ENCODE assay signal across 22 mouse cellular contexts in the genomic region with DNA sequence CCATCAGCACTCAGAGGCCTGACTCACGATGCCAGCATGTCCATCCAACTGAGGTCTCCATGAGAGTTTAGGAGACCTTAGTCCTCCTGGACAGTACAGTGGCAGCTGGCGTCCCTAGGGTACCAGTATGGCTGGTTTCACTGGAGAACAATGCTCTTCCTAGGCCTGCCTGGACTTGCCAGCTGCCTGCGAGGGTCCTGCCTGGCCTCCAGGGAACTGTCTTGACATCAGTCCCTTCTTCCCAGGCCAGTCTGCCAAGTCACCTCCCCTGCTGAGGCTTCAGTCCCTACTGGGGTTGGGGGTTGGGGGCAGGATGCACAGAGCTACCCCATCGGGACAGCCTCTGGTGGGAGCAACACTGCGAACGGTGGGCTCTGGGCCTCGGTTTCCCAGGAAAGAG. TPM values are rescaled to one million over a fixed set of nuclear protein-coding genes. Genes with fewer than 3 reads are reported as not detected.
DNase-seq lines count a peak whose midpoint lies in the region; ATAC-seq and TF ChIP-seq lines count a peak whose summit lies in the region.
"Had no signal": no experiment of that assay in that cellular context is flagged by ENCODE, and none has a peak within 500 bp of the region (broad histone marks: within the 10 kb centered on the region; RNA-seq: fewer than 3 reads in every experiment).

No protein-coding gene starts in this region.

- no peak overlapping the region for H3K4me3 ChIP-seq in hindbrain, embryonic 13.5 days
- H3K4me3 ChIP-seq in hindbrain, postnatal 0 days (ENCODE audit: low read length): no peak overlapping the region
- H3K4me3 ChIP-seq in midbrain, embryonic 10.5 days: no peak overlapping the region
- H3K4me3 ChIP-seq in midbrain, embryonic 13.5 days (replicated peaks): no peak overlapping the region
- H3K4me3 ChIP-seq: embryonic facial prominence, embryonic 15.5 days; erythroblast, embryonic 14.5 days; gastrocnemius, adult 2 months; heart, embryonic 13.5 days had no signal

- no peak overlapping the region; the same call in 1 of the 2 replicates for H3K27ac ChIP-seq in hindbrain, embryonic 13.5 days
- H3K27ac ChIP-seq in hindbrain, postnatal 0 days: no peak overlapping the region
- H3K27ac ChIP-seq in midbrain, embryonic 10.5 days (replicated peaks): peak overlapping the region; percentile 58
- no peak overlapping the region for H3K27ac ChIP-seq in midbrain, embryonic 13.5 days
- H3K27ac ChIP-seq: embryonic facial prominence, embryonic 15.5 days; gastrocnemius, adult 2 months; heart, embryonic 13.5 days; hindbrain, embryonic 14.5 days had no signal

- H3K27me3 ChIP-seq in hindbrain, embryonic 13.5 days: no peaks in the 10 kb centered on the region
- no peaks in the 10 kb centered on the region for H3K27me3 ChIP-seq in hindbrain, postnatal 0 days (ENCODE audit: insufficient read depth, low read length)
- H3K27me3 ChIP-seq in midbrain, embryonic 10.5 days (ENCODE audit: low read depth, poor library complexity, severe bottlenecking): peaks cover 9% of the 10 kb centered on the region; the same call in 1 of the 2 replicates
- H3K27me3 ChIP-seq in midbrain, embryonic 13.5 days: no peaks in the 10 kb centered on the region
- H3K27me3 ChIP-seq: embryonic facial prominence, embryonic 15.5 days; heart, embryonic 13.5 days had no signal

- no peaks in the 10 kb centered on the region for H3K9me3 ChIP-seq in hindbrain, embryonic 13.5 days
- H3K9me3 ChIP-seq in hindbrain, postnatal 0 days (ENCODE audit: low read length): no peaks in the 10 kb centered on the region
- no peaks in the 10 kb centered on the region for H3K9me3 ChIP-seq in midbrain, embryonic 10.5 days (replicated peaks)
- no peaks in the 10 kb centered on the region; the same call in 1 of the 2 replicates for H3K9me3 ChIP-seq in midbrain, embryonic 13.5 days
- H3K9me3 ChIP-seq: embryonic facial prominence, embryonic 15.5 days; heart, embryonic 13.5 days had no signal

- H3K4me2 ChIP-seq in hindbrain, embryonic 13.5 days: no peak overlapping the region
- no peak overlapping the region for H3K4me2 ChIP-seq in hindbrain, postnatal 0 days (ENCODE audit: low read depth, low read length)
- H3K4me2 ChIP-seq in midbrain, embryonic 13.5 days (replicated peaks): no peak overlapping the region
- H3K4me2 ChIP-seq: embryonic facial prominence, embryonic 15.5 days; heart, embryonic 13.5 days; hindbrain, embryonic 14.5 days had no signal

- peak; percentile 91 for DNase-seq in heart, adult 11 months
- DNase-seq in heart, postnatal 4 days: no peak
- DNase-seq in hindbrain, postnatal 0 days (ENCODE audit: low spot score): no peak
- DNase-seq in midbrain, embryonic 10.5 days (ENCODE audit: low spot score): no peak
- DNase-seq in spleen, adult 18-20 months: no peak
- DNase-seq: adrenal gland, adult 2 months; adrenal gland, postnatal 25 days; cerebellum, adult 18-20 months; cerebellum, adult 9-11 months; cerebellum, postnatal 36 days; gastrocnemius, adult 2 months; gastrocnemius, postnatal 25 days; heart, postnatal 36 days had no signal

- peak overlapping the region; percentile 40; the same call in 1 of the 2 replicates for H3K9ac ChIP-seq in hindbrain, embryonic 13.5 days
- H3K9ac ChIP-seq in hindbrain, postnatal 0 days (replicated peaks; ENCODE audit: low read length): no peak overlapping the region
- H3K9ac ChIP-seq in midbrain, embryonic 13.5 days (replicated peaks): no peak overlapping the region
- H3K9ac ChIP-seq: embryonic facial prominence, embryonic 15.5 days; heart, embryonic 13.5 days; hindbrain, embryonic 14.5 days had no signal

- 77% methylated on average over 7 of the region's 7 CpGs for WGBS in hindbrain, embryonic 13.5 days
- 71% methylated on average over 7 of the region's 7 CpGs for WGBS in hindbrain, postnatal 0 days
- WGBS in midbrain, embryonic 10.5 days: 91% methylated on average over 7 of the region's 7 CpGs
- 80% methylated on average over 7 of the region's 7 CpGs for WGBS in midbrain, embryonic 13.5 days

- no peak for TF ChIP-seq CTCF in hindbrain, postnatal 0 days (IDR thresholded peaks at IDR 0.05; ENCODE audit: low read depth)

- ATAC-seq in hindbrain, embryonic 13.5 days (ENCODE audit: low FRiP score): no peak
- no peak for ATAC-seq in hindbrain, postnatal 0 days
- no peak for ATAC-seq in midbrain, embryonic 13.5 days
- ATAC-seq: inflammation-experienced regulatory T-cells, adult 6 months; intestine, postnatal 0 days had no signal

- no peaks in the 10 kb centered on the region for H3K36me3 ChIP-seq in hindbrain, embryonic 13.5 days
- no peaks in the 10 kb centered on the region for H3K36me3 ChIP-seq in hindbrain, postnatal 0 days (ENCODE audit: insufficient read depth, low read length)
- H3K36me3 ChIP-seq in midbrain, embryonic 10.5 days: no peaks in the 10 kb centered on the region
- H3K36me3 ChIP-seq in midbrain, embryonic 13.5 days: no peaks in the 10 kb centered on the region
- H3K36me3 ChIP-seq: embryonic facial prominence, embryonic 15.5 days; heart, embryonic 13.5 days had no signal

- H3K4me1 ChIP-seq in hindbrain, embryonic 13.5 days (replicated peaks): peaks cover 40% of the 10 kb centered on the region
- H3K4me1 ChIP-seq in hindbrain, postnatal 0 days (ENCODE audit: insufficient read depth, low read length): peaks cover 14% of the 10 kb centered on the region
- peaks cover 61% of the 10 kb centered on the region for H3K4me1 ChIP-seq in midbrain, embryonic 10.5 days
- peaks cover 40% of the 10 kb centered on the region for H3K4me1 ChIP-seq in midbrain, embryonic 13.5 days (replicated peaks)

RNA-seq across cellular contexts. Expression of a gene that starts 11.4 kb away (rescaled TPM):
- 1 to 10 TPM; 2.6 to 4.0 TPM for total RNA-seq in heart, postnatal 4 days (2021)
- 1.7 and 2.4 TPM in 2 replicates for polyA plus RNA-seq in hindbrain, embryonic 13.5 days (2015; fragmentation: Nextera tagmentation; extraction: Ambion mirVana)
- total RNA-seq in hindbrain, postnatal 0 days (2014; rRNA removed): 0.75 and 2.4 TPM in 2 replicates
- 1.8 and 2.6 TPM in 2 replicates for polyA plus RNA-seq in hindbrain, postnatal 0 days (2015; fragmentation: Nextera tagmentation; extraction: Ambion mirVana)
- polyA plus RNA-seq in midbrain, embryonic 10.5 days (2016; fragmentation: Nextera tagmentation; extraction: Ambion mirVana): 3.5 and 4.0 TPM in 2 replicates
- polyA plus RNA-seq in midbrain, embryonic 13.5 days (2015; fragmentation: Nextera tagmentation; extraction: Ambion mirVana): 1.1 and 1.3 TPM in 2 replicates
- total RNA-seq: granulocyte monocyte progenitor cell, adult 5-6 weeks had no signal
- polyA plus RNA-seq: erythroblast, embryonic 14.5 days had no signal

RNA-seq across cellular contexts. Expression of a gene that starts 15.6 kb away (rescaled TPM):
- total RNA-seq in heart, postnatal 4 days (2021): 10 to 100 TPM; 51.7 to 54.5 TPM
- 108 and 115 TPM in 2 replicates for polyA plus RNA-seq in hindbrain, embryonic 13.5 days (2015; fragmentation: Nextera tagmentation; extraction: Ambion mirVana)
- total RNA-seq in hindbrain, postnatal 0 days (2014; rRNA removed): 79.5 and 96.3 TPM in 2 replicates
- polyA plus RNA-seq in hindbrain, postnatal 0 days (2015; fragmentation: Nextera tagmentation; extraction: Ambion mirVana): 95.9 and 99.6 TPM in 2 replicates
- 126 and 127 TPM in 2 replicates for polyA plus RNA-seq in midbrain, embryonic 10.5 days (2016; fragmentation: Nextera tagmentation; extraction: Ambion mirVana)
- polyA plus RNA-seq in midbrain, embryonic 13.5 days (2015; fragmentation: Nextera tagmentation; extraction: Ambion mirVana): 121 and 123 TPM in 2 replicates

RNA-seq across cellular contexts. Expression of a gene that starts 38.1 kb away (rescaled TPM):
- 10 to 100 TPM; 11.7 to 13.2 TPM for total RNA-seq in heart, postnatal 4 days (2021)
- 38.3 and 41.0 TPM in 2 replicates for polyA plus RNA-seq in hindbrain, embryonic 13.5 days (2015; fragmentation: Nextera tagmentation; extraction: Ambion mirVana)
- 49.1 and 53.5 TPM in 2 replicates for total RNA-seq in hindbrain, postnatal 0 days (2014; rRNA removed)
- 36.6 and 37.4 TPM in 2 replicates for polyA plus RNA-seq in hindbrain, postnatal 0 days (2015; fragmentation: Nextera tagmentation; extraction: Ambion mirVana)
- 43.9 and 45.8 TPM in 2 replicates for polyA plus RNA-seq in midbrain, embryonic 10.5 days (2016; fragmentation: Nextera tagmentation; extraction: Ambion mirVana)
- 41.7 and 43.0 TPM in 2 replicates for polyA plus RNA-seq in midbrain, embryonic 13.5 days (2015; fragmentation: Nextera tagmentation; extraction: Ambion mirVana)

RNA-seq across cellular contexts. Expression of a gene that starts 42.7 kb away (rescaled TPM):
- 1 to 10 TPM; 8.7 to 9.4 TPM for total RNA-seq in heart, postnatal 4 days (2021)
- polyA plus RNA-seq in hindbrain, embryonic 13.5 days (2015; fragmentation: Nextera tagmentation; extraction: Ambion mirVana): 3.0 and 3.8 TPM in 2 replicates
- total RNA-seq in hindbrain, postnatal 0 days (2014; rRNA removed): 6.7 and 7.2 TPM in 2 replicates
- polyA plus RNA-seq in hindbrain, postnatal 0 days (2015; fragmentation: Nextera tagmentation; extraction: Ambion mirVana): 5.0 and 5.6 TPM in 2 replicates
- 22.3 and 29.5 TPM in 2 replicates for polyA plus RNA-seq in midbrain, embryonic 10.5 days (2016; fragmentation: Nextera tagmentation; extraction: Ambion mirVana)
- polyA plus RNA-seq in midbrain, embryonic 13.5 days (2015; fragmentation: Nextera tagmentation; extraction: Ambion mirVana): 2.0 and 2.8 TPM in 2 replicates
- total RNA-seq: granulocyte monocyte progenitor cell, adult 5-6 weeks had no signal
- polyA plus RNA-seq: erythroblast, embryonic 14.5 days; inflammation-experienced regulatory T-cells, adult 6 months had no signal
